Mouse (Mus musculus) left cerebral cortex, adult 8-10 months (tissue): ENCODE measurements around the gene Zfp512b. TPM values are rescaled to one million over a fixed set of nuclear protein-coding genes. Genes with fewer than 3 reads are reported as not detected.

Source experiments
- DNase-seq, 2 experiments: peaks; one replicate each; pipeline ENCODE4 v3.0.0; 2022; ENCODE audit warnings: low spot score in 2 of 2
- total RNA-seq, 4 experiments: library from RNA; stranded (reverse); gene quantifications; 2 replicates each; pipeline ENCODE4 v1.2.4; 2022

Zfp512b gene
- 10 to 100 TPM; 68.9 to 94.3 (median 77.1) TPM for total RNA-seq

- DNase-seq = peak in 1 of 2 experiments; percentile 55
These were observed at the start of gene Zfp512b for GRCm38 (mm10) chr2:181592231-181593041. Zfp512b (minus strand) TSS chr2:181592803.

- DNase-seq = no peak
These were observed 43.3 kb upstream of the Zfp512b start for GRCm38 (mm10) chr2:181635865-181636264.

- no peak for DNase-seq
These were observed 40.0 kb upstream of the Zfp512b start for GRCm38 (mm10) chr2:181632624-181633023.

- no peak for DNase-seq
These were observed 35.9 kb upstream of the Zfp512b start for GRCm38 (mm10) chr2:181628471-181628870.

GRCm38 (mm10) chr2:181623401-181623800 is 30.8 kb upstream of the Zfp512b start:
- no peak for DNase-seq

- DNase-seq = no peak
These were observed 26.3 kb upstream of the Zfp512b start for GRCm38 (mm10) chr2:181618761-181619495.

GRCm38 (mm10) chr2:181602367-181602766 is 9.8 kb upstream of the Zfp512b start:
- no peak for DNase-seq

GRCm38 (mm10) chr2:181601751-181602145 is 9.1 kb upstream of the Zfp512b start:
- DNase-seq = no peak

- DNase-seq = peak; percentile 90 to 97
These were observed 8.5 kb upstream of the Zfp512b start for GRCm38 (mm10) chr2:181600828-181601750.

GRCm38 (mm10) chr2:181600226-181600758 is 7.7 kb upstream of the Zfp512b start:
- peak in 1 of 2 experiments; percentile 43 for DNase-seq

- DNase-seq = peak in 1 of 2 experiments; percentile 66
These were observed 6.1 kb upstream of the Zfp512b start, which contains the start of gene Samd10 for GRCm38 (mm10) chr2:181598454-181599351. Samd10 (minus strand) TSS chr2:181599212.

- peak in 1 of 2 experiments; percentile 18 for DNase-seq
These were observed 4.9 kb upstream of the Zfp512b start for GRCm38 (mm10) chr2:181597378-181598061.

GRCm38 (mm10) chr2:181596221-181596960 is 3.8 kb upstream of the Zfp512b start:
- peak in 1 of 2 experiments; percentile 10 for DNase-seq

- DNase-seq = peak in 1 of 2 experiments; percentile 17
These were observed 2.5 kb upstream of the Zfp512b start for GRCm38 (mm10) chr2:181594946-181595696.

GRCm38 (mm10) chr2:181593937-181594336 is 1.3 kb upstream of the Zfp512b start:
- no peak for DNase-seq

- DNase-seq = no peak
These were observed 429 bp upstream of the Zfp512b start for GRCm38 (mm10) chr2:181593042-181593421.

GRCm38 (mm10) chr2:181591528-181592085 is 996 bp downstream of the Zfp512b start, which contains the start of gene Prpf6:
Prpf6 (plus strand) TSS chr2:181591868.
- DNase-seq = peak in 1 of 2 experiments; percentile 5
